Mouse (Mus musculus) liver, embryonic 11.5 days (tissue): ENCODE measurements around the gene Pik3ca. TPM values are rescaled to one million over a fixed set of nuclear protein-coding genes. Genes with fewer than 3 reads are reported as not detected.
A peak's percentile ranks its signal among the peaks of the same experiment; 100 is the strongest.

Experiments used
- ATAC-seq: fragments of 200-750 bp; cut with Nextera tagmentation; replicated peaks from 2 replicates; pipeline ENCODE4 v1.8.0; 2017; ENCODE audit warnings: moderate number of reproducible peaks, mild to moderate bottlenecking, moderate TSS enrichment, moderate library complexity; ENCODE audit not compliant: low FRiP score
- DNase-seq: peaks from one replicate; pipeline ENCODE4 v3.0.0-alpha.2; 2017; ENCODE audit warnings: low spot score
- H3K27ac ChIP-seq: fragments of 300-500 bp; sonication (generic); 2 replicates; pipeline ENCODE4 v1.5.1; 2014; ENCODE audit warnings: mild to moderate bottlenecking, low read depth, low read length, control low read depth
- H3K27me3 ChIP-seq: fragments of 300-500 bp; sonication (generic); replicated peaks from 2 replicates; pipeline ENCODE4 v1.6.1; 2014; ENCODE audit warnings: low read length, mixed read lengths; ENCODE audit not compliant: control insufficient read depth, insufficient read depth
- H3K36me3 ChIP-seq: fragments of 300-500 bp; sonication (generic); 2 replicates; pipeline ENCODE4 v1.6.1; 2014; ENCODE audit warnings: mild to moderate bottlenecking, low read length, moderate library complexity, mixed read lengths; ENCODE audit not compliant: control insufficient read depth, insufficient read depth
- H3K4me1 ChIP-seq: fragments of 300-500 bp; sonication (generic); replicated peaks from 2 replicates; pipeline ENCODE4 v1.6.1; 2014; ENCODE audit warnings: low read length, mixed read lengths; ENCODE audit not compliant: control insufficient read depth, insufficient read depth
- H3K4me2 ChIP-seq: fragments of 300-500 bp; sonication (generic); 2 replicates; pipeline ENCODE4 v1.6.1; 2014; ENCODE audit warnings: mild to moderate bottlenecking, control low read depth, moderate library complexity
- H3K4me3 ChIP-seq: fragments of 300-500 bp; sonication (generic); 2 replicates; pipeline ENCODE4 v1.5.1; 2014; ENCODE audit warnings: low read depth, low read length, control low read depth
- H3K9ac ChIP-seq: fragments of 300-500 bp; sonication (generic); 2 replicates; pipeline ENCODE4 v1.6.1; 2014; ENCODE audit warnings: low read depth, low read length, control low read depth
- H3K9me3 ChIP-seq: fragments of 300-500 bp; sonication (generic); 2 replicates; pipeline ENCODE4 v1.6.1; 2016; ENCODE audit warnings: low read length, inconsistent platforms, mixed read lengths; ENCODE audit not compliant: control insufficient read depth
- WGBS: fragments of 180-500 bp; shearing (Covaris S2); extraction: QIAGEN DNeasy Blood & Tissue Kit; methylation state at CpG from one replicate; pipeline ENCODE4 v1.1.7; 2014; 5-methylcytosine and 5-hydroxymethylcytosine counted together
- polyA plus RNA-seq: library from polyadenylated mRNA; unstranded; fragments of >200 nt; fragmentation: Nextera tagmentation; extraction: Ambion mirVana; gene quantifications from 2 replicates; pipeline ENCODE4 v1.2.1, GENCODE M21; 2014

The Pik3ca gene
- polyA plus RNA-seq, 1 experiment from 2014 or later: 9.1 TPM

DNA sequence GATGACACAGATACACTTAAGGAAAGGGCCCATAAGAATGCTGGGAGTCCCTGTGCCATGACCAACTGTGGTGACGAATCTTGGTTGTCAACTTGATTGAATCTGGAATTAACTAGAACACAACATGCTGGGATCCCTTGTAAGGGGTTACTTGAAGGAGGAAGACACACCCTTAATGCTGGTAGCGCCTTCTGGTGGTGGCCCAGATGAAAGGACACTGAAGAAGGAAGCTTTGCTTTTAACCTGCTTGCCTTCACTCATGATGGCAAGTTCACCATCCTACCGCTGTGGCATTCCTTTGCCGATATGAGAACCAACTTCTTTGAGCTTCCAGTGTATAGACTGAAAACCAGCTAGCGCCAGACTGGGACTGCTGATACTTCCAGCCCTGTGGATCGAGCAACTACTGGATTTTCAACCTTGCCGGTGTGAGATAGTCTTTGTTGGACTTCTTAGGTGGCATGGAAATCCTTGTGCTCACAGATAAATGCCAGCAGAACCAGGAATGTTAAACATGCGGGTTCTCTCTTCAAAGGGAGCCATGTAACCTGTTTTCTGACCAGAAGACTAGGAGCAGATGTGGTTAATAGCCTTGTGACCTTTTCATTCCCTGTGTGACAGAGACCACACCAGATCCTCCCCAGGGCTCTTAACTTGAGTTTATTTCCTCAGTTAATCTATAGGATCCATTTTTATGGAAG lies 97.1 kb downstream of the Pik3ca start:
- DNase-seq (no peak), ATAC-seq (no peak)
- Histone ChIP-seq H3K4me2 (no peak overlapping the region), H3K9me3 (no peaks in the 10 kb centered on the region), H3K27me3 (no peaks in the 10 kb centered on the region), H3K4me1 (no peaks in the 10 kb centered on the region), H3K9ac (no peak overlapping the region), H3K4me3 (no peak overlapping the region), H3K27ac (no peak overlapping the region), H3K36me3 (no peaks in the 10 kb centered on the region)
- 73% methylated on average over 8 of the region's 8 CpGs for WGBS

GRCm38 (mm10) chr3:32495088-32495770 lies 97.8 kb downstream of the Pik3ca start:
- Histone ChIP-seq H3K9ac (no peak overlapping the region), H3K4me3 (no peak overlapping the region), H3K9me3 (no peaks in the 10 kb centered on the region), H3K4me2 (no peak overlapping the region), H3K36me3 (no peaks in the 10 kb centered on the region), H3K27ac (no peak overlapping the region), H3K27me3 (no peaks in the 10 kb centered on the region), H3K4me1 (no peaks in the 10 kb centered on the region)
- DNase-seq: no peak
- 72% methylated on average over 8 of the region's 8 CpGs for WGBS
- ATAC-seq: no peak

- no peaks in the 10 kb centered on the region for H3K4me1 ChIP-seq
- no peak overlapping the region for H3K4me2 ChIP-seq
- H3K27ac ChIP-seq: no peak overlapping the region
- WGBS: 64% methylated on average over 8 of the region's 8 CpGs
- H3K36me3 ChIP-seq: no peaks in the 10 kb centered on the region
- no peaks in the 10 kb centered on the region for H3K9me3 ChIP-seq
- no peak overlapping the region for H3K4me3 ChIP-seq
- DNase-seq: no peak
- ATAC-seq: no peak
- no peaks in the 10 kb centered on the region for H3K27me3 ChIP-seq
- H3K9ac ChIP-seq: no peak overlapping the region
These were observed 98.6 kb downstream of the Pik3ca start for GRCm38 (mm10) chr3:32495856-32496710.

DNA sequence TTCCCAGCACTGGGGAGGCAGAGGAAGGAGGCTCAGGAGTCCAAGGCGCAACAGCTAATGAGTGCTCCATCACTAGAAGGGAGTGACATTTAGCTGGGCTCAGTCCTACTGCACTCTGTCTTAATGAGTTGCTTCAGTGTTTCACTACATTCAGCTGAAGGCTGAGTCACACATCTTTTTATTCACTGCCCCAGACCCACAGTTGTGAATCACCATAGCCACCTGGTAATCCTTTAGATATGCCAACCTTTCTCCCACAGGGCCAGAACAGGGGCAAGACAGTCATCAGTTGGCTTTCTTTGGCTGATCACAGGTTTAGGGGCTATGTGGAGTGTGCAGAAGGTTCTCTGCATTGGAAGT lies 99.2 kb downstream of the Pik3ca start:
- Histone ChIP-seq H3K36me3 (no peaks in the 10 kb centered on the region), H3K4me2 (no peak overlapping the region), H3K27ac (no peak overlapping the region), H3K4me1 (no peaks in the 10 kb centered on the region), H3K27me3 (no peaks in the 10 kb centered on the region), H3K9ac (no peak overlapping the region), H3K4me3 (no peak overlapping the region), H3K9me3 (no peaks in the 10 kb centered on the region)
- no peak for ATAC-seq
- no peak for DNase-seq
- 92% methylated on average over 1 of the region's 1 CpGs for WGBS

- no peaks in the 10 kb centered on the region for H3K27me3 ChIP-seq
- WGBS: 81% methylated on average over 2 of the region's 2 CpGs
- H3K9ac ChIP-seq: no peak overlapping the region
- ATAC-seq (no peak), DNase-seq (no peak)
- no peak overlapping the region for H3K4me2 ChIP-seq
- H3K9me3 ChIP-seq: no peaks in the 10 kb centered on the region
- no peak overlapping the region for H3K4me3 ChIP-seq
- no peak overlapping the region for H3K27ac ChIP-seq
- no peaks in the 10 kb centered on the region for H3K36me3 ChIP-seq
- H3K4me1 ChIP-seq: no peaks in the 10 kb centered on the region
These were observed 102.9 kb downstream of the Pik3ca start for GRCm38 (mm10) chr3:32500346-32500745.

GRCm38 (mm10) chr3:32505841-32506240 lies 108.4 kb downstream of the Pik3ca start:
- no peaks in the 10 kb centered on the region for H3K36me3 ChIP-seq
- DNase-seq (no peak), ATAC-seq (no peak)
- H3K27ac ChIP-seq: no peak overlapping the region
- no peak overlapping the region for H3K4me3 ChIP-seq
- no peak overlapping the region for H3K4me2 ChIP-seq
- peaks cover 4% of the 10 kb centered on the region; the same call in 1 of the 2 replicates for H3K4me1 ChIP-seq
- H3K9me3 ChIP-seq: no peaks in the 10 kb centered on the region
- no peak overlapping the region for H3K9ac ChIP-seq
- no peaks in the 10 kb centered on the region for H3K27me3 ChIP-seq
- WGBS: 56% methylated on average over 3 of the region's 3 CpGs

- Histone ChIP-seq H3K27ac (no peak overlapping the region), H3K4me3 (no peak overlapping the region), H3K9ac (no peak overlapping the region), H3K27me3 (no peaks in the 10 kb centered on the region), H3K4me1 (peaks cover 4% of the 10 kb centered on the region), H3K4me2 (no peak overlapping the region), H3K9me3 (no peaks in the 10 kb centered on the region), H3K36me3 (no peaks in the 10 kb centered on the region)
- ATAC-seq (no peak), DNase-seq (no peak)
- 73% methylated on average over 11 of the region's 11 CpGs for WGBS
These were observed 109.1 kb downstream of the Pik3ca start for GRCm38 (mm10) chr3:32506366-32507225.

- Histone ChIP-seq H3K27me3 (no peaks in the 10 kb centered on the region), H3K4me2 (peak overlapping the region; percentile 83), H3K27ac (no peak overlapping the region; the same call in 1 of the 2 replicates), H3K4me3 (peak overlapping the region; percentile 24), H3K9me3 (no peaks in the 10 kb centered on the region), H3K4me1 (peaks cover 4% of the 10 kb centered on the region), H3K9ac (no peak overlapping the region), H3K36me3 (no peaks in the 10 kb centered on the region)
- WGBS: 5% methylated on average over 17 of the region's 17 CpGs
- DNase-seq (peak; percentile 62), ATAC-seq (no peak)
These were observed 111.3 kb downstream of the Pik3ca start for GRCm38 (mm10) chr3:32508666-32509324.
